Mouse (Mus musculus) cerebellum, postnatal 25 days (tissue): Measurements from ENCODE around the gene Psma1.

Experiments used
- DNase-seq, 2 experiments: peaks; one replicate each; pipeline ENCODE4 v3.0.0; 2021; ENCODE audit warnings: mixed read lengths in 2 of 2

The Psma1 gene

GRCm38 (mm10) chr7:114276005-114276752 is at the start of gene Psma1:
Psma1 (minus strand) TSS chr7:114276118.
- DNase-seq, result peak; percentile 97 to 99

- DNase-seq, result no peak
These were observed 47.6 kb upstream of the Psma1 start for GRCm38 (mm10) chr7:114323527-114323926.

- peak in 1 of 2 experiments; percentile 15 for DNase-seq
These were observed 46.9 kb upstream of the Psma1 start for GRCm38 (mm10) chr7:114322531-114323441.

GRCm38 (mm10) chr7:114321694-114322372 is 45.9 kb upstream of the Psma1 start:
- no peak for DNase-seq

GRCm38 (mm10) chr7:114317896-114318295 is 42.0 kb upstream of the Psma1 start:
- no peak for DNase-seq

GRCm38 (mm10) chr7:114317389-114317792 is 41.5 kb upstream of the Psma1 start:
- no peak for DNase-seq

- DNase-seq, result no peak
These were observed 40.5 kb upstream of the Psma1 start for GRCm38 (mm10) chr7:114316361-114316871.

- DNase-seq, result peak; percentile 38 to 54
These were observed 35.3 kb upstream of the Psma1 start for GRCm38 (mm10) chr7:114311209-114311608.

GRCm38 (mm10) chr7:114309020-114309419 is 33.1 kb upstream of the Psma1 start:
- no peak for DNase-seq

- DNase-seq, result no peak
These were observed 25.4 kb upstream of the Psma1 start for GRCm38 (mm10) chr7:114301293-114301782.

GRCm38 (mm10) chr7:114300782-114301181 is 24.9 kb upstream of the Psma1 start:
- DNase-seq, result no peak

- no peak for DNase-seq
These were observed 23.3 kb upstream of the Psma1 start for GRCm38 (mm10) chr7:114299247-114299646.

- peak in 1 of 2 experiments; percentile 42 for DNase-seq
These were observed 18.8 kb upstream of the Psma1 start for GRCm38 (mm10) chr7:114294698-114295097.

GRCm38 (mm10) chr7:114293903-114294302 is 18.0 kb upstream of the Psma1 start:
- DNase-seq, result no peak

- peak; percentile 85 to 93 for DNase-seq
These were observed 16.6 kb upstream of the Psma1 start for GRCm38 (mm10) chr7:114292501-114292971.

- DNase-seq, result peak; percentile 55 to 62
These were observed 15.8 kb upstream of the Psma1 start for GRCm38 (mm10) chr7:114291461-114292335.

- peak; percentile 85 to 86 for DNase-seq
These were observed 14.2 kb upstream of the Psma1 start for GRCm38 (mm10) chr7:114290078-114290506.

- no peak for DNase-seq
These were observed 8.5 kb upstream of the Psma1 start for GRCm38 (mm10) chr7:114284296-114284910.

- no peak for DNase-seq
These were observed 7.1 kb upstream of the Psma1 start for GRCm38 (mm10) chr7:114283006-114283405.

GRCm38 (mm10) chr7:114281671-114282070 is 5.8 kb upstream of the Psma1 start:
- peak; percentile 29 to 59 for DNase-seq
